Mouse (Mus musculus) kidney, postnatal 10 days (tissue): ENCODE data around the gene Fam174b.

Source experiments
- DNase-seq: peaks from one replicate; pipeline ENCODE4 v3.0.0; 2021; ENCODE audit warnings: mixed read lengths

Fam174b gene

GRCm38 (mm10) chr7:73740111-73741035 lies at the start of gene Fam174b:
Fam174b (plus strand) TSS chr7:73740302.
- DNase-seq: peak; percentile 83

GRCm38 (mm10) chr7:73697092-73697491 lies 43.0 kb upstream of the Fam174b start:
- DNase-seq: no peak

- no peak for DNase-seq
Observed at GRCm38 (mm10) chr7:73704305-73704704, 35.8 kb upstream of the Fam174b start.

- DNase-seq: no peak
Observed at GRCm38 (mm10) chr7:73713506-73713905, 26.6 kb upstream of the Fam174b start.

- DNase-seq: peak; percentile 48
Observed at GRCm38 (mm10) chr7:73715928-73716749, 24.0 kb upstream of the Fam174b start.

GRCm38 (mm10) chr7:73716841-73717240 lies 23.3 kb upstream of the Fam174b start:
- no peak for DNase-seq

- peak; percentile 41 for DNase-seq
Observed at GRCm38 (mm10) chr7:73718031-73718430, 22.1 kb upstream of the Fam174b start.

GRCm38 (mm10) chr7:73718497-73719007 lies 21.6 kb upstream of the Fam174b start:
- DNase-seq: no peak

- DNase-seq: peak; percentile 66
Observed at GRCm38 (mm10) chr7:73721046-73721445, 19.1 kb upstream of the Fam174b start.

GRCm38 (mm10) chr7:73721764-73722163 lies 18.3 kb upstream of the Fam174b start:
- no peak for DNase-seq

GRCm38 (mm10) chr7:73729913-73730312 lies 10.2 kb upstream of the Fam174b start:
- DNase-seq: no peak

GRCm38 (mm10) chr7:73730430-73731022 lies 9.6 kb upstream of the Fam174b start:
- no peak for DNase-seq

- no peak for DNase-seq
Observed at GRCm38 (mm10) chr7:73736046-73736445, 4.1 kb upstream of the Fam174b start.

- no peak for DNase-seq
Observed at GRCm38 (mm10) chr7:73741392-73741791, 1.3 kb downstream of the Fam174b start.

GRCm38 (mm10) chr7:73741841-73742240 lies 1.7 kb downstream of the Fam174b start:
- no peak for DNase-seq

GRCm38 (mm10) chr7:73743144-73743543 lies 3.0 kb downstream of the Fam174b start:
- DNase-seq: no peak

GRCm38 (mm10) chr7:73743831-73744370 lies 3.8 kb downstream of the Fam174b start:
- DNase-seq: no peak

- peak; percentile 66 for DNase-seq
Observed at GRCm38 (mm10) chr7:73745903-73746302, 5.8 kb downstream of the Fam174b start.

- no peak for DNase-seq
Observed at GRCm38 (mm10) chr7:73746836-73747235, 6.7 kb downstream of the Fam174b start.

- no peak for DNase-seq
Observed at GRCm38 (mm10) chr7:73747531-73747930, 7.4 kb downstream of the Fam174b start.

- no peak for DNase-seq
Observed at GRCm38 (mm10) chr7:73748437-73749108, 8.5 kb downstream of the Fam174b start.

GRCm38 (mm10) chr7:73749339-73749738 lies 9.2 kb downstream of the Fam174b start:
- no peak for DNase-seq
